In genomic region chr2:4954216-4954760, GRCm38 (mm10) we compare ENCODE assay signal across 28 mouse cellular contexts. TPM values are rescaled to one million over a fixed set of nuclear protein-coding genes. Genes with fewer than 3 reads are reported as not detected.
DNase-seq lines count a peak whose midpoint lies in the region; ATAC-seq and TF ChIP-seq lines count a peak whose summit lies in the region.
"Had no signal": no experiment of that assay in that cellular context is flagged by ENCODE, and none has a peak within 500 bp of the region (broad histone marks: within the 10 kb centered on the region; RNA-seq: fewer than 3 reads in every experiment).

No protein-coding gene starts in this region.

- dilution Hi-C loops in CH12.LX (cut with MboI; ENCODE audit: extremely low pct_ligation_motif_present, extremely low pct_unique_long_range_greater_than_20kb, low sequenced_read_pairs): no loop called here

- no peaks in the 10 kb centered on the region for H3K27me3 ChIP-seq in CH12.LX (replicated peaks)
- H3K27me3 ChIP-seq: forebrain, embryonic 13.5 days; heart, embryonic 13.5 days; intestine, embryonic 15.5 days; Patski had no signal

- no peak overlapping the region for H3K4me3 ChIP-seq in CH12.LX (replicated peaks in 1 of 3; ENCODE audit: low read depth in 2 of 3, low read length in 2 of 3, poor library complexity in 1 of 3)
- H3K4me3 ChIP-seq in ES-E14 (ENCODE audit: insufficient read depth in 1 of 2, low read depth in 1 of 2, low read length in 2 of 2, poor library complexity in 1 of 2, severe bottlenecking in 1 of 2): no peak overlapping the region
- H3K4me3 ChIP-seq: forebrain, embryonic 10.5 days; forebrain, embryonic 13.5 days; gastrocnemius, adult 2 months; heart, embryonic 10.5 days; heart, embryonic 13.5 days; intestine, embryonic 15.5 days had no signal

- TF ChIP-seq RAD21 in CH12.LX (IDR thresholded peaks at IDR 0.05; ENCODE audit: low read depth, low read length): no peak

- H3K9me3 ChIP-seq in CH12.LX (replicated peaks; ENCODE audit: low read length) (peaks cover 16% of the 10 kb centered on the region), ES-E14 (ENCODE audit: control insufficient read depth, insufficient read depth, low read depth, low read length) (peaks cover 6% of the 10 kb centered on the region; the same call in 1 of the 2 replicates)
- H3K9me3 ChIP-seq: G1E; heart, embryonic 10.5 days; heart, embryonic 13.5 days; intestine, embryonic 15.5 days had no signal

- H3K36me3 ChIP-seq in CH12.LX (replicated peaks in 1 of 2; ENCODE audit: control insufficient read depth in 1 of 2, insufficient read depth in 1 of 2, low read length in 1 of 2) (no peaks in the 10 kb centered on the region), ES-E14 (ENCODE audit: control insufficient read depth, insufficient read depth, low read length, poor library complexity, severe bottlenecking) (no peaks in the 10 kb centered on the region)
- H3K36me3 ChIP-seq: forebrain, embryonic 10.5 days; G1E; heart, embryonic 13.5 days; intestine, embryonic 15.5 days had no signal

- DNase-seq in A20 (ENCODE audit: low read depth, low spot score): peak; percentile 80
- peak; percentile 16 for DNase-seq in CH12.LX (ENCODE audit: extremely low read depth)
- DNase-seq in ES-E14 (ENCODE audit: low read depth, low spot score): no peak
- no peak for DNase-seq in left cerebral cortex, postnatal 25 days (ENCODE audit: low spot score in 2 of 2)
- no peak for DNase-seq in thymus, postnatal 10 days (ENCODE audit: low spot score in 2 of 2)
- DNase-seq: adrenal gland, adult 8-10 months; adrenal gland, postnatal 25 days; cerebellum, adult 11-12 months; cerebellum, adult 8-10 months; cerebellum, postnatal 10 days; gastrocnemius, adult 2 months; gastrocnemius, postnatal 14 days; heart, adult 18-20 months; heart, postnatal 14 days; heart, postnatal 4 days; kidney, adult 11 months had no signal

- no peak for TF ChIP-seq CTCF in CH12.LX (conservative IDR thresholded peaks at IDR 0.05 in 1 of 2, IDR thresholded peaks at IDR 0.05 in 1 of 2; ENCODE audit: low read depth in 2 of 2, low read length in 2 of 2)

- no peak; the same call in 1 of the 2 replicates for TF ChIP-seq EP300 in CH12.LX (IDR thresholded peaks at IDR 0.05; ENCODE audit: low read length)

- no peak for ATAC-seq in megakaryocyte-erythroid progenitor cell, adult 5-6 weeks (replicated peaks; ENCODE audit: low FRiP score, low TSS enrichment, poor library complexity, severe bottlenecking)
- ATAC-seq: activated CD4-positive, CD25-positive, alpha-beta regulatory T cell, adult 4 months; forebrain, embryonic 13.5 days; forebrain, embryonic 16.5 days; hindbrain, embryonic 16.5 days; intestine, embryonic 15.5 days; Patski had no signal

- no peaks in the 10 kb centered on the region for H3K79me2 ChIP-seq in CH12.LX (replicated peaks; ENCODE audit: control insufficient read depth, extremely low read depth, insufficient read depth, poor library complexity, severe bottlenecking)

- H3K9ac ChIP-seq in CH12.LX (ENCODE audit: insufficient read depth, low read depth) (no peak overlapping the region), ES-E14 (ENCODE audit: insufficient read depth, low read depth, low read length, poor library complexity, severe bottlenecking) (no peak overlapping the region)
- H3K9ac ChIP-seq: forebrain, embryonic 13.5 days; heart, embryonic 13.5 days; intestine, embryonic 15.5 days had no signal

- no peak overlapping the region for H3K27ac ChIP-seq in CH12.LX (ENCODE audit: insufficient read depth, low read depth)
- peak overlapping the region; percentile 89; the same call in 1 of the 2 replicates for H3K27ac ChIP-seq in ES-E14 (ENCODE audit: insufficient read depth, low read depth, low read length, poor library complexity, severe bottlenecking)
- H3K27ac ChIP-seq: forebrain, embryonic 10.5 days; forebrain, embryonic 13.5 days; gastrocnemius, adult 2 months; heart, embryonic 10.5 days; heart, embryonic 13.5 days; intestine, embryonic 15.5 days had no signal

- no peak for TF ChIP-seq POLR2A in CH12.LX (IDR thresholded peaks at IDR 0.05; ENCODE audit: low read depth, low read length)

- H3K4me2 ChIP-seq in CH12.LX (ENCODE audit: insufficient read depth, low read depth, poor library complexity, severe bottlenecking): no peak overlapping the region
- H3K4me2 ChIP-seq: forebrain, embryonic 13.5 days; heart, embryonic 13.5 days; intestine, embryonic 15.5 days had no signal

- intact Hi-C loops in left cerebral cortex, postnatal 25 days (cut with DNase I): no loop called here

- in situ Hi-C loops in CH12.LX (cut with MboI; ENCODE audit: low pct_ligation_motif_present, low pct_unique_long_range_greater_than_20kb, low sequenced_read_pairs): no loop called here
- in situ Hi-C loops in ES-E14 (cut with MboI; ENCODE audit: low sequenced_read_pairs in 2 of 2, unreplicated experiment in 2 of 2): no loop called here

- H3K4me1 ChIP-seq in CH12.LX (ENCODE audit: control insufficient read depth in 1 of 2, insufficient read depth in 2 of 2) (peaks cover 5 to 18% of the 10 kb centered on the region in 2 experiments), ES-E14 (ENCODE audit: control insufficient read depth in 2 of 2, insufficient read depth in 2 of 2, low read length in 2 of 2, poor library complexity in 1 of 2) (peaks cover 0 to 2% of the 10 kb centered on the region in 2 experiments; a peak in 1 of 4 replicates)
- H3K4me1 ChIP-seq: forebrain, embryonic 10.5 days; forebrain, embryonic 13.5 days; heart, embryonic 10.5 days; heart, embryonic 13.5 days; intestine, embryonic 15.5 days had no signal

TF ChIP-seq in CH12.LX, 34 proteins besides CTCF, POLR2A, EP300 and RAD21:
- no peak for TF ChIP-seq USF2 (conservative IDR thresholded peaks at IDR 0.05; ENCODE audit: low read depth, low read length)
- no peak for TF ChIP-seq KAT2A (IDR thresholded peaks at IDR 0.05; ENCODE audit: insufficient replicate concordance, low read length)
- TF ChIP-seq ZNF384 (IDR thresholded peaks at IDR 0.05; ENCODE audit: low read depth, low read length): no peak
- TF ChIP-seq MAX (IDR thresholded peaks at IDR 0.05; ENCODE audit: low read length): no peak
- peak; percentile 62 for TF ChIP-seq BHLHE40 (IDR thresholded peaks at IDR 0.05; ENCODE audit: low read depth, low read length)
- TF ChIP-seq CHD2 (IDR thresholded peaks at IDR 0.05; ENCODE audit: low read length): no peak
- no peak for TF ChIP-seq CHD1 (IDR thresholded peaks at IDR 0.05; ENCODE audit: low read depth, low read length)
- 0 out of 2 replicates have a peak, but pooled peaks have one; percentile 27 for TF ChIP-seq MEF2A (IDR thresholded peaks at IDR 0.05; ENCODE audit: borderline replicate concordance, low read depth, low read length)

TF ChIP-seq in ES-E14, 5 proteins besides CTCF, POLR2A, EP300 and RAD21:
- TF ChIP-seq ZC3H11A (IDR thresholded peaks at IDR 0.05; ENCODE audit: borderline replicate concordance, low read depth, low read length) (no peak), MAFK (IDR thresholded peaks at IDR 0.05; ENCODE audit: insufficient read depth, low read depth, low read length) (peak; percentile 54; the same call in 1 of the 2 replicates)

RNA-seq across cellular contexts. Expression of gene Ucma, which starts 21.6 kb away (rescaled TPM):
- total RNA-seq in CH12.LX (2012; rRNA removed) (not detected in 2 replicates), CH12.LX (2014; rRNA removed) (not detected in 2 replicates), ES-E14 (2012; rRNA removed) (2.5 and 2.7 TPM in 2 replicates)
- polyA plus RNA-seq in CH12.LX (2012; ENCODE audit: insufficient read length, low read depth): not detected in 2 replicates
- total RNA-seq in left cerebral cortex, postnatal 25 days (2021): 1 to 10 TPM; 1.5 to 2.1 TPM
- not detected in 2 replicates for total RNA-seq in megakaryocyte-erythroid progenitor cell, adult 5-6 weeks (2014; fragmentation: Nextera tagmentation)
- total RNA-seq in megakaryocyte-erythroid progenitor cell, adult 5-6 weeks (2017): not detected in 2 replicates
- total RNA-seq: adrenal gland, adult 8-10 months; adrenal gland, postnatal 25 days; G1E; gastrocnemius, adult 2 months; heart, postnatal 14 days; heart, postnatal 4 days had no signal
- polyA plus RNA-seq: activated CD4-positive, CD25-positive, alpha-beta regulatory T cell, adult 4 months; forebrain, embryonic 16.5 days; G1E; heart, embryonic 10.5 days; heart, embryonic 13.5 days; hindbrain, embryonic 11.5 days; intestine, embryonic 15.5 days; Patski had no signal

RNA-seq across cellular contexts. Expression of gene Phyh, which starts 35.5 kb away (rescaled TPM):
- total RNA-seq in CH12.LX (2012; rRNA removed) (11.0 and 12.5 TPM in 2 replicates), CH12.LX (2014; rRNA removed) (24.2 and 24.4 TPM in 2 replicates), ES-E14 (2012; rRNA removed) (15.0 and 22.0 TPM in 2 replicates)
- polyA plus RNA-seq in CH12.LX (2012; ENCODE audit: insufficient read length, low read depth): 17.2 and 18.5 TPM in 2 replicates
- total RNA-seq in left cerebral cortex, postnatal 25 days (2021): 10 to 100 TPM; 89.0 to 91.5 TPM
- 19.3 and 20.2 TPM in 2 replicates for total RNA-seq in megakaryocyte-erythroid progenitor cell, adult 5-6 weeks (2014; fragmentation: Nextera tagmentation)
- total RNA-seq in megakaryocyte-erythroid progenitor cell, adult 5-6 weeks (2017): 7.8 and 8.6 TPM in 2 replicates

RNA-seq across cellular contexts. Expression of gene Mcm10, which starts 58.3 kb away (rescaled TPM):
- 73.6 and 87.3 TPM in 2 replicates for total RNA-seq in CH12.LX (2012; rRNA removed)
- total RNA-seq in CH12.LX (2014; rRNA removed): 65.2 and 72.6 TPM in 2 replicates
- 104 and 122 TPM in 2 replicates for polyA plus RNA-seq in CH12.LX (2012; ENCODE audit: insufficient read length, low read depth)
- 127 and 141 TPM in 2 replicates for total RNA-seq in ES-E14 (2012; rRNA removed)
- total RNA-seq in left cerebral cortex, postnatal 25 days (2021): 1 to 10 TPM; 1.2 to 1.3 TPM
- total RNA-seq in megakaryocyte-erythroid progenitor cell, adult 5-6 weeks (2014; fragmentation: Nextera tagmentation): 121 and 141 TPM in 2 replicates
- total RNA-seq in megakaryocyte-erythroid progenitor cell, adult 5-6 weeks (2017): 92.5 and 121 TPM in 2 replicates

Comparison
In these comparisons a context has a peak if more than half of its experiments do, and no peak if none do; other contexts are left out.
1. DNase-seq: peak in A20 (single experiment) and CH12.LX (single experiment); none in ES-E14 (single experiment), left cerebral cortex, postnatal 25 days (0 of 2) and thymus, postnatal 10 days (0 of 2).
2. RNA of gene Mcm10, which starts 58.3 kb away (total RNA-seq): 127 to 141 TPM in ES-E14, 92.5 to 141 TPM in megakaryocyte-erythroid progenitor cell, adult 5-6 weeks and 65.2 to 87.3 TPM in CH12.LX; 1.2 to 1.3 TPM in left cerebral cortex, postnatal 25 days; every median in the first group is over 10 times any median in the second.